Mouse (Mus musculus): ENCODE results near the gene Ccdc90b.

Ccdc90b gene

DNA sequence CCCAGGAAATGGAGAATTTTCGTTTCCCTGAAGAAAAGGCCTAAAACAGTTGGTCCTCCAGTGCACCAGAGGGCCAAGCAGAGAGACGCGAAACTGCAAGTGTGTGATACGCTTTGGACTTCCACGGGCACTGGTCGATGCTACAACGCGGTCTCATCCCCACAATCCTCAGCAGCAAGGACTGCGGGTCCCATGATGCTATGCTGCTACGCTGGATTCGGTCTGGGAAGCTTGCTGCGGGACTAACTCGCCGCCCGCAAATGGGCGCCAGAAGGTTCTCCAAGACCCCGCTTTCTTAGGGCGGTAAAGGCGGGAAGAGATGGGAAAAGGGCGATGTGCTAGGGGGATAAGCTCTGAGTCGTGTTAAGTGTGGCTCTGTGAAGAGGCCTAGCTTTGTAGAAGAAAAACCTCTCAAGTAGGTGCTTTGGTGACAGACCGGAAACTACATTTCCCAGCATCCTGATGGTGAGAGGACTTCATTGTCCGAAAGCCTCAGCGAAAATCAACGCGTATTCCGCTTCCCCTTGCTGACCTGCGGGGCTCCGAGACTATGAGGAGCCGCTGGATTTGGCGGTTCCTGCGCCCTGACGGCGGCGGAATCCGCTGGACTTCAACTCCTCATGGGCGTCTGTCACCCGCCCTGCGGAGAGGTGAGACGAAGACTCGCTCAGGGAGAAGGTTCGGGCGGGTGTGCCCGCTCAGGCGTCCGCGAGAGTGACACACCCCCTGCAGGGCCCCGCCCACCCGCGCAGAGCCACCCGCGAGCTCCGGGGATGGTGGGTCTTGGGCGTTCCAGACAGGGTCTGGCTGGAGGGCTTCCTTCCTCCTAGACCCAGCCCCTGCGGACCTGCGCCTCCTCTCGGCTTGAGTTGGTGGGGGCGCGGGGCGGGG, at the start of gene Ccdc90b:
Gene Ccdc90b, plus strand, starts transcription at position 164 of the 891 bp plus-strand sequence.
- peak; percentile 85 for DNase-seq (ENCODE audit: low spot score)

DNA sequence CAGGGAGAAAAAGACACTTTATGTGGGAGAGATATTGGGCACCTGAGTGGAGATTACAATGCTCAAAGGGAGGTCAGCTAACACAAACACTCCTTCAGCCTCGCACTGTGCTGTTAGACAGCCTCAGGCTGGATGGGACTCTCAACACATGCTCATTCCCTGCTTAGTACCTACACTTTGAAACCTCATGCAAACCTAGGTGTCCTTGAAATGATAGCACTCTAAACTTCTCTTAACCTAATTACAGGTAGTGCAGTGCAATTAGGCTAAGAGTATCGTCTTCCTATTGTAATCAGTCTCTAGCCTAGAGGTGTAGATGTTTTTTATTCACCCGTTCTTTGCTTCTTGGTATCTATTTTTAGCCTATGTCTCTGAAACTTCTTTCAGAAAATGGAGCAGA, 40.6 kb upstream of the Ccdc90b start:
- no peak for DNase-seq (ENCODE audit: low spot score)

DNA sequence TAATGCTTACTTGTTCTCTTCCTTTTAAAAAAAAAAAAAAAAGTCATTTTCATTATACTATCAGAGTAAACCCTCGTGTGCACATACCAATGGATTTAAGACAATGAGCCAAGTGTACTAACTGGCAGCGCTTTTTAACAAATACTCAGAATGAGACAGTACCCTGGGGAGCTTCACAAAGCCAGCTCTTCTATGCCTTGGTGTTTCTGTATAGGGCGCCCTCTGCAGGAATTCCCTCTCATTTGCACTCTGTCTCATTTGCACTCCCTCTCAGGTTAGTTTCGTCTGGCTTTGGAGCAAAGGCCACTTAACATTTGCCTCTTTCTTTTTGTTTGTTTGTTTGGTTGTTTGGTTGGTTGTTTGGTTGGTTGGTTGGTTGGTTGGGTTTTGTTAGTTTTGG, 40.1 kb upstream of the Ccdc90b start:
- DNase-seq (ENCODE audit: low spot score): peak; percentile 51

GRCm38 (mm10) chr7:92529245-92529644, 31.7 kb upstream of the Ccdc90b start:
- no peak for DNase-seq (ENCODE audit: low spot score)

GRCm38 (mm10) chr7:92532351-92533036, 28.5 kb upstream of the Ccdc90b start:
- no peak for DNase-seq (ENCODE audit: low spot score)

DNA sequence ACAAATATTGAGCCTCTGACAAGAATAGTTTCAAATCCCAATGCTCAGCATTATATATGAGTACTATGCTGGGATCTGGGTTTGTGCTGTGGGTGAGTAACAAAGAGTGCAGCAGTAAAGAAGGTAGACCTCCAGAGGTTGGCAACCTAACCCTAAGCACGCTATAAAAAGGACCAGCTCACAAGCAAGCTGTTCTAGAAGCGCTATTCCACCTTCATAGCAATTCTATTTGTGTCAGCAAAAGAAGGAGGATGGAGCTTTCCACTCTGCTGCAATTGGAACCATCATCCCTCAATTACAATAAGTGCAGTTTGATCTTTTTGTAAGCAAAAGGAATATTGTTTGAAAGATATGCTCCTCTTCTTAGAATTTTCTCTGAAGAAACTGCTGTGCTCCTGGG, 14.2 kb upstream of the Ccdc90b start:
- no peak for DNase-seq (ENCODE audit: low spot score)

DNA sequence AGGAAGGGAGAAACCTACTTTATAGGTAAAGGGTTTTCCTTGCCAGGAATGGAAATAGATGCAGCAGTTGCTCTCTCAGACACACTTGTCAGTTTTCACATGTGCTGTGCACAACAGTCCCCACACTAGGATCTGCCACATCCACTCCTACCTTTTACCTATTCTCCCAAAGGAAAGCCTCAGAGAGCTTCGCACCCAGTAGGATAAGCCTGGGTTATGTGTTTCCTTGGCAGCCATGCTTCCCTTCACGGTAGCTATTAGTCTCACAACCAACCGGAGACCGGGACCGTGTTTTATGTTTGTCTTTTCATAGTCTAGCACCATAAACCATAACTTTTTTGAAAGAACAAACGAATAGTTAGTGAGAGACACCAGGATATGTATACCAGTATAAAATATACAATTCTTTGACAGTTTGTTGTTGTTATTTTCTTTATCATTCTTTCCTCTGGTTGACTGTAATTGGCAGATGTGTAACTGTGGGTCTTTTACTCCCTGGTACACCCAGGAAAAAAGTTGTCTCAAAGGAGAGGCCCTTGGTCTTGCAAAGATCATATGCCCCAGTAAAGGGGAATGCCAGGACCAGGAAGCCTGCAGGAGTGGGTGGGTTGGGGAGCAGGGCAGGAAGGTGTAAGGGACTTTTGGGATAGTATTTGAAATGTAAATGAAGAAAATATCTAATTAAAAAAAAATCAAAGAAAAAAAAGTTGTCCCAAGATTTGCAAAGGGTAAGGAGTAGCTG, 10.5 kb upstream of the Ccdc90b start:
- no peak for DNase-seq (ENCODE audit: low spot score)

- no peak for DNase-seq (ENCODE audit: low spot score)
Measured at GRCm38 (mm10) chr7:92550990-92551392, 10.0 kb upstream of the Ccdc90b start.

DNA sequence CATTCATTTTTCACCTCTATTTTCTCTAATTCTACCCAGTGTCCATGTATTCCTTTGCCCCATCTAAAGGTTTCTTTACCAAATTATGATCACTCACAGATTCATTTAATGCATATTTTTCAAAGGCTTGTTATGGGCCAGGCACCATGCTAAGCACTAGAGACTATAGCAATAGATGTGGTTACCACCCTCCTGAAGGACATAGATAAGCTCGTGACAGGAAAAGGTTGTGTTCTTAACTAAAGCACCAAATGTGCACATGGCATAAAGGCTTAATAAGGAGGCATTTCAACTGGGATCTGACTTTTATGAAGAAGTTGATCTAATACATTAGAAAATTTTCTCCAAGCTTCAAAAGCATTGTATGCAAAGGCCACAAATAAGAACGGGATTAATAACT, 2.2 kb upstream of the Ccdc90b start:
- no peak for DNase-seq (ENCODE audit: low spot score)

- no peak for DNase-seq (ENCODE audit: low spot score)
Measured at GRCm38 (mm10) chr7:92566775-92567174, 5.8 kb downstream of the Ccdc90b start.

GRCm38 (mm10) chr7:92580491-92581207, 19.7 kb downstream of the Ccdc90b start:
- no peak for DNase-seq (ENCODE audit: low spot score)

- DNase-seq (ENCODE audit: low spot score): no peak
Measured at GRCm38 (mm10) chr7:92583567-92583966, 22.6 kb downstream of the Ccdc90b start.

GRCm38 (mm10) chr7:92589986-92590385, 29.0 kb downstream of the Ccdc90b start:
- no peak for DNase-seq (ENCODE audit: low spot score)

DNA sequence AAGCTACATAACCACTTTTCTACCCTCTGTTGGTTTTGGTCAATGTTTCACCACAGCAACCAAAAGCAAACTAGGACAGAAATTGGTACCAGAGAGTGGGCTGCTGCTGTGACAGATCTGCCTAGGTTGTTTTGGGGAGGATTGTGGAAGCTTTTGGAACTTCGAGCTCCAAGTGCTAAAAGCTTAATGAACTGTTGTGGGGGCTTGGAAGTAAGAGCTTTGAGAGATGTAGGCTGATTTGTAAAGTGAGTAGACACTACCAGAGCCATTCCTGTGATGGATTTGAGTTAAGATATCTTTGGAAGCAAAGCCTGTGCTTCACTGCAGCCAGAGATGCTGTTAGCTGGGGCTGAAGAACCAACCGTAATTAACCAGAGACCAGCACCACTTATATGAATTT, 29.9 kb downstream of the Ccdc90b start:
- no peak for DNase-seq (ENCODE audit: low spot score)

GRCm38 (mm10) chr7:92604961-92605360, 44.0 kb downstream of the Ccdc90b start:
- DNase-seq (ENCODE audit: low spot score): no peak

- DNase-seq (ENCODE audit: low spot score): no peak
Measured at GRCm38 (mm10) chr7:92610830-92611229, 49.9 kb downstream of the Ccdc90b start.

DNA sequence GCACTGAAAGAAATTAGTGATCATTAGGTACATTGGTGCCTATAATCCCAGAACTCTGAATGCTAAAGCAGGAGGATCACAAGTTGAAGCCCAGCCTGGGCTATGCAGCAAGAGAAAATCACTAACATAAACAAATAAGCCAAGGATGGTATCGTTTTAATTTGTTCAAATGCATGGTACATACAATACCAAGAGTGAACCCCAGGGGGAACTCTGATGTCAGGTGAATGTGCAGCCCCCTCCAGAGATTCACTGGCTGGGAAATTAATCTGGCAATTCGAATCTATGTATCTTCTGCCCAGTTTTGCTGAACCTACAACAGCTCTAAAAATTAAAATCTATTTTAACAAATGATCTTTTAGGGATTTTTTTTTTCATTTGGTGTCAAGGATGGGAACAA, 63.5 kb downstream of the Ccdc90b start:
- no peak for DNase-seq (ENCODE audit: low spot score)

- no peak for DNase-seq (ENCODE audit: low spot score)
Measured at GRCm38 (mm10) chr7:92630167-92630566, 69.2 kb downstream of the Ccdc90b start.
